Mouse (Mus musculus) liver, embryonic 14.5 days (tissue): ENCODE results near the gene Dgkh.

Experiments used
- CTCF ChIP-seq: IDR thresholded peaks from 2 replicates; pipeline ENCODE4 v1.5.1; 2016; ENCODE audit warnings: antibody characterized with exemption, low read depth, control low read depth
- EP300 ChIP-seq: IDR thresholded peaks from 2 replicates; pipeline ENCODE4 v1.6.1; 2016; ENCODE audit warnings: antibody characterized with exemption, low read depth

- TF ChIP-seq EP300 (no peak), CTCF (no peak)
Measured at GRCm38 (mm10) chr14:78748692-78749091, 16.1 kb upstream of the Dgkh start.
